ENCODE assay signal across 16 mouse cellular contexts in the genomic region with DNA sequence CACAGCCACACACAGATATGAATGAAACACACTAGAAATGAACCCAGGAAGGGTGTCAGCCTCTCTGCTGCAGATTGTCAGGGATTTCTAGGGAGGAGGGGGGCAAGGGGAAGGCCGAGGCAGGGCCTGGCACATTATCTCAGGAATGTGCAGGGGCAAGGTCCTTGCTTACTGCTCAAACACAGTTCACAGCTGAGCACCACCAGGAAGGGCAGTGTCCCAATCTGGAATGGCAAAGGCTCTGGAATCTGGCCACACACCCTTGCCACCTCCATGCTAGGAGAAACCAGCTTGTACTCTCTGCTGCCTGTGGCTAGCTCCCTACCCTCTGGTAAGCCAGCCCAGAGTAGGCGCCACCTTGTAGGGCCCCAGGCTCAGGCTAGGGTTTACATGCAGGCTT. TPM values are rescaled to one million over a fixed set of nuclear protein-coding genes. Genes with fewer than 3 reads are reported as not detected.
DNase-seq lines count a peak whose midpoint lies in the region; ATAC-seq lines count a peak whose summit lies in the region.
"Had no signal": no experiment of that assay in that cellular context is flagged by ENCODE, and none has a peak within 500 bp of the region (broad histone marks: within the 10 kb centered on the region; RNA-seq: fewer than 3 reads in every experiment).

No protein-coding gene starts in this region.

- H3K9ac ChIP-seq in intestine, embryonic 14.5 days (ENCODE audit: low read length) = no peak overlapping the region
- no peak overlapping the region for H3K9ac ChIP-seq in hindbrain, embryonic 16.5 days (ENCODE audit: low read depth, low read length)

- no peaks in the 10 kb centered on the region for H3K9me3 ChIP-seq in intestine, embryonic 14.5 days (ENCODE audit: control insufficient read depth, low read length)
- H3K9me3 ChIP-seq in hindbrain, embryonic 16.5 days (ENCODE audit: control insufficient read depth, low read length) = no peaks in the 10 kb centered on the region
- H3K9me3 ChIP-seq: heart, embryonic 10.5 days had no signal

- 53% methylated on average over 2 of the region's 2 CpGs for WGBS in intestine, embryonic 14.5 days
- 72% methylated on average over 2 of the region's 2 CpGs for WGBS in hindbrain, embryonic 16.5 days

- peak; percentile 53 for ATAC-seq in intestine, embryonic 14.5 days (replicated peaks; ENCODE audit: low FRiP score, low TSS enrichment, low read depth)
- ATAC-seq in hindbrain, embryonic 16.5 days = no peak
- ATAC-seq: Patski had no signal

- no peaks in the 10 kb centered on the region; the same call in 1 of the 2 replicates for H3K4me1 ChIP-seq in intestine, embryonic 14.5 days (replicated peaks; ENCODE audit: control insufficient read depth, insufficient read depth, low read length)
- H3K4me1 ChIP-seq in hindbrain, embryonic 16.5 days (ENCODE audit: control insufficient read depth, insufficient read depth, low read depth, low read length) = 0 out of 2 replicates have a peak, but pooled peaks cover 2% of the 10 kb centered on the region

- DNase-seq in adrenal gland, postnatal 14 days = peak; percentile 38
- no peak for DNase-seq in adrenal gland, postnatal 4 days (ENCODE audit: low spot score in 2 of 2)
- DNase-seq in intestine, embryonic 14.5 days (ENCODE audit: low spot score) = peak; percentile 58
- peak; percentile 74 for DNase-seq in kidney, postnatal 14 days
- peak; percentile 59 for DNase-seq in lung, postnatal 25 days (ENCODE audit: low spot score)
- DNase-seq in spleen, postnatal 14 days (ENCODE audit: low spot score in 2 of 2) = no peak
- no peak for DNase-seq in right cerebral cortex, postnatal 10 days (ENCODE audit: low spot score in 2 of 2)
- DNase-seq: cerebellum, adult 9-11 months; gastrocnemius, postnatal 10 days; heart, postnatal 36 days; right cerebral cortex, postnatal 14 days had no signal

- H3K4me2 ChIP-seq in intestine, embryonic 14.5 days (ENCODE audit: low read length) = no peak overlapping the region
- H3K4me2 ChIP-seq in hindbrain, embryonic 16.5 days (ENCODE audit: low read length) = no peak overlapping the region

- H3K27me3 ChIP-seq in intestine, embryonic 14.5 days (replicated peaks; ENCODE audit: control insufficient read depth, insufficient read depth, low read length) = no peaks in the 10 kb centered on the region
- no peaks in the 10 kb centered on the region for H3K27me3 ChIP-seq in hindbrain, embryonic 16.5 days (replicated peaks; ENCODE audit: control insufficient read depth, insufficient read depth, low read length)
- H3K27me3 ChIP-seq: Patski had no signal

- no peak overlapping the region for H3K4me3 ChIP-seq in intestine, embryonic 14.5 days (ENCODE audit: low read depth, low read length)
- H3K4me3 ChIP-seq in hindbrain, embryonic 16.5 days (ENCODE audit: low read length) = no peak overlapping the region
- H3K4me3 ChIP-seq: heart, embryonic 10.5 days; layer of hippocampus, adult 2 months had no signal

- no peaks in the 10 kb centered on the region for H3K36me3 ChIP-seq in intestine, embryonic 14.5 days (ENCODE audit: control insufficient read depth, insufficient read depth, low read length)
- no peaks in the 10 kb centered on the region for H3K36me3 ChIP-seq in hindbrain, embryonic 16.5 days (ENCODE audit: control insufficient read depth, insufficient read depth, low read length)

- H3K27ac ChIP-seq in intestine, embryonic 14.5 days (ENCODE audit: low read depth) = peak overlapping the region; percentile 67
- H3K27ac ChIP-seq in hindbrain, embryonic 16.5 days (ENCODE audit: low read depth, low read length) = no peak overlapping the region
- H3K27ac ChIP-seq: heart, embryonic 10.5 days; layer of hippocampus, adult 2 months had no signal

RNA-seq across cellular contexts. Expression of a gene that starts 16.8 kb away (rescaled TPM):
- 38.7 and 52.9 TPM in 2 replicates for total RNA-seq in adrenal gland, postnatal 14 days (2021)
- 10 to 100 TPM; 39.6 to 57.7 TPM for total RNA-seq in adrenal gland, postnatal 4 days (2021)
- 9.3 and 12.4 TPM in 2 replicates for polyA plus RNA-seq in intestine, embryonic 14.5 days (2014; fragmentation: Nextera tagmentation; extraction: Ambion mirVana)
- 6.4 and 7.8 TPM in 2 replicates for polyA plus RNA-seq in hindbrain, embryonic 16.5 days (2015; fragmentation: Nextera tagmentation; extraction: Ambion mirVana)
- total RNA-seq: monocyte, adult 5-6 weeks had no signal

Comparison
In these comparisons a context has a peak if more than half of its experiments do, and no peak if none do; other contexts are left out.
1. DNase-seq: peak in adrenal gland, postnatal 14 days (single experiment), intestine, embryonic 14.5 days (single experiment), kidney, postnatal 14 days (single experiment) and lung, postnatal 25 days (single experiment); none in adrenal gland, postnatal 4 days (0 of 2), spleen, postnatal 14 days (0 of 2) and right cerebral cortex, postnatal 10 days (0 of 2).